Mouse (Mus musculus) cerebellum, postnatal 14 days (tissue): ENCODE data around the gene Olfml2b.

ENCODE experiments used
- DNase-seq, 2 experiments: peaks; one replicate each; pipeline ENCODE4 v3.0.0; 2021; ENCODE audit warnings: mixed read lengths in 2 of 2

The Olfml2b gene

GRCm38 (mm10) chr1:170644255-170645205 is at the start of gene Olfml2b:
Olfml2b (plus strand) TSS chr1:170644532.
- peak; percentile 83 to 84 for DNase-seq

- no peak for DNase-seq
These were observed 49.8 kb upstream of the Olfml2b start for GRCm38 (mm10) chr1:170594575-170594974.

GRCm38 (mm10) chr1:170605228-170606001 is 38.9 kb upstream of the Olfml2b start:
- DNase-seq = no peak

GRCm38 (mm10) chr1:170607231-170607917 is 37.0 kb upstream of the Olfml2b start:
- DNase-seq = no peak

- DNase-seq = no peak
These were observed 35.8 kb upstream of the Olfml2b start for GRCm38 (mm10) chr1:170608461-170609071.

- DNase-seq = no peak
These were observed 34.5 kb upstream of the Olfml2b start for GRCm38 (mm10) chr1:170609872-170610271.

GRCm38 (mm10) chr1:170610289-170610688 is 34.0 kb upstream of the Olfml2b start:
- DNase-seq = no peak

GRCm38 (mm10) chr1:170610695-170611094 is 33.6 kb upstream of the Olfml2b start:
- no peak for DNase-seq

GRCm38 (mm10) chr1:170611631-170612030 is 32.7 kb upstream of the Olfml2b start:
- DNase-seq = no peak

- peak; percentile 89 to 90 for DNase-seq
These were observed 31.1 kb upstream of the Olfml2b start for GRCm38 (mm10) chr1:170612968-170613872.

- no peak for DNase-seq
These were observed 24.5 kb upstream of the Olfml2b start for GRCm38 (mm10) chr1:170619686-170620374.

GRCm38 (mm10) chr1:170622934-170623333 is 21.4 kb upstream of the Olfml2b start:
- no peak for DNase-seq

GRCm38 (mm10) chr1:170623432-170623831 is 20.9 kb upstream of the Olfml2b start:
- no peak for DNase-seq

GRCm38 (mm10) chr1:170630489-170630888 is 13.8 kb upstream of the Olfml2b start:
- no peak for DNase-seq

GRCm38 (mm10) chr1:170631571-170631970 is 12.8 kb upstream of the Olfml2b start:
- DNase-seq = no peak

- DNase-seq = peak; percentile 93 to 94
These were observed 11.9 kb upstream of the Olfml2b start for GRCm38 (mm10) chr1:170632385-170632784.

- no peak for DNase-seq
These were observed 11.5 kb upstream of the Olfml2b start for GRCm38 (mm10) chr1:170632856-170633255.

- DNase-seq = no peak
These were observed 5.4 kb upstream of the Olfml2b start for GRCm38 (mm10) chr1:170638941-170639340.

GRCm38 (mm10) chr1:170645896-170646605 is 1.7 kb downstream of the Olfml2b start:
- no peak for DNase-seq
